Mouse (Mus musculus): ENCODE data around the gene Manbal.

The Manbal gene

DNA sequence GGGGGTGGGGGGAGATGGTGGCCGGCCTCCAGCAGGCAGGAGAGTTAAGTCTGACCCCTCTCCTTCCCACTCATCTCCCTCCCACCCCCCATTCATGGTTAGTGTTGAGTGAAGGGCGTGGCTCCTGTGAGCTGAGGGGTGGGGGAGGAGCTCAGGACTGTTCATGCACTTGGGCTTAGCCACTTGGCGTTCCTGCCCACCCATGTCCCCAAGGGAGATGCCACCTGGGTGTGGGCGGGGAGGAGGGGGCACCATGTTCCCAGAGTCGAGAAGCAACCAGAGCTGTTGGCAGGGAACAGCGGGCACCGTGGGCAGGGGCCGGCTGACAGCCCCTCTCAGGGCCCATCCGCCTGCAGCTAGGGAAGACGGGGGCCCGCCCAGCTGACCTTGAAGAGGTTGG lies 69.1 kb downstream of the Manbal start:
- DNase-seq (ENCODE audit: low read depth), result no peak

GRCm38 (mm10) chr2:157437123-157437522 lies 69.7 kb downstream of the Manbal start:
- no peak for DNase-seq (ENCODE audit: low read depth)

- DNase-seq (ENCODE audit: low read depth), result peak; percentile 15
Observed at GRCm38 (mm10) chr2:157441363-157441762, 74.0 kb downstream of the Manbal start.
